Mouse (Mus musculus) spleen, adult 2 months (tissue): ENCODE data around the gene Tmcc2.

Experiments
- CTCF ChIP-seq: fragments of 200-500 bp; IDR thresholded peaks from 2 replicates; pipeline ENCODE4 v1.5.1; 2011; ENCODE audit warnings: mild to moderate bottlenecking, inconsistent platforms; ENCODE audit not compliant: insufficient read depth, insufficient read length, insufficient replicate concordance; ENCODE audit errors: extremely low read depth
- POLR2A ChIP-seq: fragments of 200-500 bp; IDR thresholded peaks from 2 replicates; pipeline ENCODE4 v1.6.1; 2011; ENCODE audit warnings: low read depth, low read length, inconsistent platforms

GRCm38 (mm10) chr1:132317894-132318863, 72.9 kb downstream of the Tmcc2 start:
- no peak for TF ChIP-seq CTCF
- TF ChIP-seq POLR2A, result no peak
